Mouse (Mus musculus) embryo, embryonic 10.5 days (tissue): ENCODE data around the gene Ptpa.
A peak's percentile ranks its signal among the peaks of the same experiment; 100 is the strongest.
"Not testable (repeated sequence)": the region's sequence is repeated elsewhere in the genome, so short reads cannot be mapped to it uniquely, and the experiment has no call there.

ENCODE experiments used
- DNase-seq: peaks from one replicate; pipeline ENCODE4 v3.0.0-alpha.2; 2015; ENCODE audit warnings: low spot score

Gene Ptpa

DNA sequence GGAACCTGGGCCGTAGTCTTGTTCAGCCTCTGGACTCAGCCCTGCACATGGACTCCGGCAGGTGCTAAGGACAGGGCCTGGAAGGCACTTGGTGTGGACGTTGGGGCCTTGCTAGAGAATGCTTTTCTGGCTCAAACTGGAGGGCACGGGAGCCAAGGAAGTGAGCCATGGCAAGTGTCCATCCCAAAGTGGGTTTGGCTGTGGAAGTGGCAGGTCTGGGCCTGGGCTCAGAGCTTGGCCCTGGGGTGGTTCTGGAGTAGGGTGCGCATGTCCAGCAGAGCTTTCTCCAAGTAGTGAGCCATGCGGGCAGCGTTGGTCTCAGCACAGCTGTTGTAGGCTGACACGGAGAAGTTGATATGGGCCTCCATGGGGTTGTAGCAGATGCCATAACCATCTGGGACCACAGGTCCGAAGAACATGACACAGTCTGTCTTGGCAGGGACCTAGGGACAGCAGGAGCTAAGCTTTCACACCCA lies 13.4 kb upstream of the Ptpa start:
- no peak for DNase-seq

GRCm38 (mm10) chr2:30402843-30403242 lies 13.0 kb upstream of the Ptpa start:
- DNase-seq: no peak

GRCm38 (mm10) chr2:30403870-30404269 lies 12.0 kb upstream of the Ptpa start:
- no peak for DNase-seq

DNA sequence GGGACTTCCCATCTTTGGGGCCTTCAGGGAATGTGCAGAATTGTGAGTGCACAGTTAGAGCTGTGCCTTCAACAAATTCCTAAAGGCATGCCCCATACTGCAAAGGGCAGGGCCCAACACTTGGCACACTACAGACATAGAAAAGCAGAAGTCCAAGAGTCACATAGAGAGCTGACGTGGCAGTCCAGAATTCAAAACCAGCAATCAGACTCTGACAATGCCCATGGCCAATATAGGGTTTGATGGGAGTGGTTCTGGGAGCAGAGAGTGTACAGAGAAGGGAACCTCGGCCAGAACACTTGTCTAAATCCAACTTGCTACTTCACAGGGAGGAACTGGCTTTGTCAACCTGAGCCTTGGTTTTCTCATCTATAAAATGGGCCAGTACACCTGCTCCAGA lies 8.6 kb upstream of the Ptpa start:
- DNase-seq: no peak

- DNase-seq: no peak
Measured at GRCm38 (mm10) chr2:30407778-30408177, 8.1 kb upstream of the Ptpa start.

- no peak for DNase-seq
Measured at GRCm38 (mm10) chr2:30408452-30409100, 7.3 kb upstream of the Ptpa start.

GRCm38 (mm10) chr2:30409454-30410176 lies 6.2 kb upstream of the Ptpa start:
- no peak for DNase-seq

GRCm38 (mm10) chr2:30413038-30413973 lies 2.5 kb upstream of the Ptpa start:
- DNase-seq: no peak

DNA sequence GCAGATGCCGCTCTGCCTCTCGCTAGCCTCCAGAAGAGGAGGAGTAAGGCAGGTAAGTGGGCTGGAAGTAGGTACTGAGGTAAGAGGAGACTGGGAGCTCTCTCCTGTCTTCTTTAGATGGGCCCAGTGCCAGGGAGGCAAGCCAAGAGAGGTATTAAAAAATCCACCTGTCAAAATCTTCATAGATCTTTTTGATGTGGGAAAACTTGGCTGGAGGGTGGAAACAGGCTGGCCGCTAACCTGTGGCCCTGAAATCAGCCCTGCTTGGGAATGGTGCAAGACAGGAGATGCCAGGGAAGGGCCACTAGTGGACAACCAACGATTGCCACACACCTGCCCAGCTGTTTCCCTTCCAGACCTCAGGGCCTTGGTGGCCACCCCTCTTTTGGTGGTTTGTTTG lies 1.7 kb upstream of the Ptpa start:
- DNase-seq: no peak

DNA sequence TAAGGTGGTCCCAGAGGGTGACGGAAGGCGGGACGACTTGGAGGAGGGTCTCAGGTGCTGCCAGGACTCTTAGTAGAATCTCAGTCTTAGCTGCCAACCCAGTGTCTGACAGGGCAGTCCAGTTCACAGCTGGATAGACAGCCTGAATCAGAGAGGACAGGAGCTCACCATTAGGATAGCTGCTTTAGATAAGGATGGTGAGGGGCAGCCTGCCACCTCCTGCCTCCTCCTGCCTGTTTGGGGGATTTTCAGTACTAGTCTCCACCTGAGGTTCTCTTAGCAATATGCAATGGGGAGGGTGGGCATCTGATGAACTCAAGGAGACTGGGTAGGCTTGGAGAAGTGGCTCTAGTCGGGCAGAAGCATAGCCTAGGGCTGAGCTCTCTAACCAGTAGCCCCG lies 1.2 kb upstream of the Ptpa start:
- DNase-seq: no peak

DNA sequence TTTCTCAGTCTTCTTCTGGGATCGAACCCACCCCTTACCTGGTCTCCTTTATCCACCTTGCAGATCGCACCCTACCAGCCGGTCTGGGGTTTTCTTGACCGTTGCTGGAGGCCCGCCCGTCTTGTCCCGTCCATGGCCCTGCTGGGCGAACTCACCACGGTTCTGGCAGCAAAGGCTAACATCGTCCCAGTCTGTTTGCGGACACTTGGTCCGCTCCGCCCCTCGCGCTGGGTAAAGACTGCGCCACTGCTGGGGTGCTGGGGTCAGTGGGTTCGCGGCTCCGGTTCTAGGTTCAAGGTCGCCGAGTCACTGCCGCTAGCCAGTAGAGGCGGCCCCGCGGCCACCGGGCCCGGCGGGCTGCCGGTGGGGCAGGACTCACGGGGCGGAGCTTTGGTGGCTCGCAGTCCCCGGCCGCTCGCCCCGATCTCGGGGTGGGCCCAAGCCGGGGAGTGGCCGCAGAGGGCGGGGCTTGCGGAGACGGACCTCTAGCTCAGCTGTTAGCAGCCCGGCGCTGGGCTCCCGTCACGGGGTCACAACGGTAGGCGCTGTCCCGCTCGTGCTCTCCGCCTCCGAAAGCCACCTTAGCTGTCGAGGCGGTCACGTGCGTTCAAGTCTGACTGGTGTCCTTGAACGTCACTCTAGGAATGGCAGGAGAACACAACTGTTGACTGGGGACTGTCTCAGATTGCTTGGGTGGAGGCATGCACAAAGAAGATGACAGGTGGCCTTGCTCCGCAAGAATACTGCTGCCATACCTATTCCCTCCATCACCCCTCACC lies 493 bp upstream of the Ptpa start, which contains the start of gene Crat:
TSS of gene Crat (minus strand) at position 657 of the 779 bp plus-strand sequence.
- DNase-seq: peak; percentile 87

- DNase-seq: peak; percentile 63
Measured at GRCm38 (mm10) chr2:30416649-30416965, 768 bp downstream of the Ptpa start.

GRCm38 (mm10) chr2:30417154-30417553 lies 1.3 kb downstream of the Ptpa start:
- DNase-seq: not testable (repeated sequence)

DNA sequence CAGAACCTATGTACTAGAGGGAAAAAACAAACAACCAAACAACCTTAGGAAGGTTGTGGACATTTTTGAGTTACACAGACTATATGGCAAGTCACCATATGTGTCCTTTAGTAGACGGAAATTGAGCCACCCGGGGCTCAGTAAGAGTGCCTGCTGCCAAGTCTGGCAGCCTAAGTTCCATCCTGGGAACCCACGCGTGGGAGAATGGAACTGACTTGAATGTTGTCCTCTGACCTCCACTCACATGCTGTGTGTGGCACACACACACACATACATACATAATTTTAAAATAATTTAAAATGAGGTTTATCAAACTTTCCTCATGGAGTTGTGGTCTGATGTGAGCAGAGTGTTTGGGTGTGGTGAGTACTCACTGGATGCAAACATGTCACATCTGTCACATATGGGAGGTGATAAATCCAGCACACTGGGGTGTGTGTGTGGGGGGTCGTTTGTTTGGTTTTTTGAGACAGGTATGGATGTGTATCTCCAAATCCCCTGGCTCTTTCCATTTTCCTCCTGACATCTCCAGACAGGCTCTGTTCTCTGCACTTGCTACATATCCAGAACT lies 1.8 kb downstream of the Ptpa start:
- DNase-seq: no peak

DNA sequence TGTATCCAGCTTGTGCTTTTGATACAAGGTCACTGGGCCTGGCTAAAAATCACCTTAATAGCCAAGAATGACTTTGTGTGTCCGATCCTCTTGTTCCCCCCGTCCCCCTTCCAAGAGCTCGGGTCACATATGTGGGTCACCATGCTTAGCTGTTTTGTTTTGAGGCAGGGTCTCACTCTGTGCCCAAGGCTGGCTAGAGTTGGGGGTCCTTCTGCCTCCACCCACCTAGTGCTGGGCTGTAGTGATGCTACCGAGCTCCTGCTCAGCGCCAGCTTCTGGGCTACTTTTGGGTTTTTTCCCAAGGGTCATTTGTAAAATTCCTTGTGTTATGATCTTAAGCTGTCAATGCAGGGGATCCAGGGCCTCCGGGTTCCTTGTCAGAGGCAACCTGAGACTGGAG lies 2.4 kb downstream of the Ptpa start:
- no peak for DNase-seq

DNA sequence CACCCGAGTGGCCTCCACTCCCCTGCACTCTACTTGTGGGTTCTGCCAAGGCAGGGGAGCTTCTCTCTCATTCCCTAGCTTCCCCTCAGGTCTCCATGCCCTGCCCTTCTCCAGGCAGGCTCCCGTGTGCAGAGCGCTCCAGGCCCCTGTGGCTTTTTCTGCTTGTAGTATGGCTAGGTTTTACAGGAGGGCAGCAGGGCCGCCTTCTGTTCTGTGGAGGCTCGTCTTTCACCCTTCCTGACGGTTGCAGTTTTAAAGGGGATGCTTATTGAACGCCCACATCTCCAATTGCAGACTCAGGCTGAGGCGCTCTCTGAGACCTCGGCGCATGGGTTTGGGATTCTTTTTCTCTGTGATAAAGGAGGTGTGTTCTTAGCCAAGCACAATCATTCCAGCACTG lies 3.3 kb downstream of the Ptpa start:
- peak; percentile 36 for DNase-seq

- DNase-seq: no peak
Measured at GRCm38 (mm10) chr2:30421432-30421831, 5.6 kb downstream of the Ptpa start.

DNA sequence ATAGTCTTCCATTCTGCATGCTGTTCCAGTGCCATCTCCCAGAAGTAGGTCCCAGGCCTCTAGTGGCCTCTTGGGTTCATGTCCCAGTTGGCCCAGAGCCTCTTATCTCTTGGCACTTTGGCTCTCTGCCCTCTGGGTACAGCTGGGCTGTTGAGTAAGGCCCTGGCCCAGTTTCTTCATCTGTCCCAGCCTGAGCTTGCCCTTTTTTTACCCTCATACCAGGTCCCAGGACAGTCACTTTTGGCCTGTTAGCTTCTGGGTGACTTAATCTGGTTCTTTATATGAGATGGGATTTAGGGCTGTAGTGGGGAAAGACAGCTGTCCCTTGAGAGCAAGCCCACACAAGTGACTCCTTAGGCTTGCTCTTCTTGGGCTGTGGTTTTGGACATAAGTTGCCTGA lies 13.3 kb downstream of the Ptpa start:
- DNase-seq: no peak

DNA sequence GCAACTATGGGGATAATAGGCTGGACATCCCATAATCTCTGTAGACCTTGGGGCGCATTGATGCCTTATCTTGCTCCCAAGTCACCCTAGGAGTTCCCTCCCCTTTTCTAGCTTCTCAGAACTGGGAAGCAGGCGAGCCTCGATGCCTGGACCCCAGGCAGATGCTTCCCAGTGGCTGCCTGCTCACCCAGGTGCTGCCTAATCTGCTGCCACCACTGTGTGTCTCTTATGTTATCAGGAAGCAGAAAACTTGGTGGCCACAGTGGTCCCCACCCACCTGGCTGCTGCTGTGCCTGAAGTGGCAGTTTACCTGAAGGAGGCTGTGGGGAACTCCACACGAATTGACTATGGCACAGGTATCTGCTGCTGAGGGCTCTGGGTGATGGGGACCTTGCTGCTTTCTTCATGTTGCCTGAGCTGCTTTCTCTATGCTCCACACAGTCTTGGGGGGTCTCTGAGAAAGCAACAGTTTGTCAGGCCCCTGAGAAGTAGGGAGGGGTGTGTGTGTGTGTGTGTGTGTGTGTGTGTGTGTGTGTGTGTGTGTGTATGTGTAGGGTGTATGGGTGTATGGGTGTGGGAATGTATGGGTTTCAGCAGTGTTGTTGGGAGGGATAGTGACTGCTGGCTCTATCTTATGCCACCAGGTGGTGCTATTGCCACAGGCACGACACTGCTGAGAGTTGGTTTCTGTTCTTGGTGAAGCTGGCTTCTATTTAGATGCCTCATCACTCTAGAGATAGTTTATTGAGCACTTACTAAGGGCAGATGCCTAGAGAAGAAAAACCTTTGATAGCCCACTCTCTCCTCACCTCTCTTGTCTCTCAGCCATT lies 19.7 kb downstream of the Ptpa start:
- DNase-seq: peak; percentile 88

DNA sequence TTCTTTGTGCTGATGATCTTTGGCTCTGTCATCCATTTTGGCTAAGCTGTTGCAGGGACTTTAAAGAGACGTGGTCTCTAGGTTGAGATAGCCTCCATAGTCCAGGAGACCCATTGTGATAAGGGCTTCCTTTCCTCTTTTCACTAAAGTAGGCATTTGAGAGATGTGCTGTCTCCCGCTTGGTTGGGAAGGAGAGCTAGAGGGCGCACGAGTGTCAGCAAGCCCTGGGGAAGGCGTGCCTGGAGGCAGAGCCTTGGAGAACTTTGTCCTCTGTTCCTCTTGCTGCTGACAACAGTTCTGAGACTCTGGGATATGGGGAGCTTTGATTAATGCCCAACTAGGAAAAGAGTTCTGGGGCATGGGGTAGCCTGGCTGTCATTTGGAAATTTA lies 20.3 kb downstream of the Ptpa start:
- DNase-seq: no peak

DNA sequence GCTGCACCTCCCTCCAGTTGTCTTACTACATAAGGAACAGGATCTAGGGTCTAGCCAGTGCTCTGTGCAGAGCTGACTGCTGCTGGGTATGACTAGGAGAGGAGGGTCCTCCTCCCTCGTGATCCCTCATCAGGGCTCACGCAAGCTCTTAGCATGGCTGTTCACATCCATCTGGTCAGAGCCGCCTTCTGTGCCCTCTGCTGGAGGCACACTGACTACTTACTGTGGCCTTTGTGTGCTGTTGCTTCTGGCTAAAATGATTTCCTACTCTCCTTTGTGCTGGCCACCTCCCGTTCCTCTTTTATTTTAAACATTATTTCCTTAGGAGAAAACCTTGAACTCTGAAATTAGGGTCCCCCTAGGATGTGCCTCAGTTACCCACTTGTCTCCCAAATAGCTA lies 21.0 kb downstream of the Ptpa start:
- DNase-seq: no peak
